Mouse (Mus musculus): ENCODE measurements around the gene Adamts20.

DNA sequence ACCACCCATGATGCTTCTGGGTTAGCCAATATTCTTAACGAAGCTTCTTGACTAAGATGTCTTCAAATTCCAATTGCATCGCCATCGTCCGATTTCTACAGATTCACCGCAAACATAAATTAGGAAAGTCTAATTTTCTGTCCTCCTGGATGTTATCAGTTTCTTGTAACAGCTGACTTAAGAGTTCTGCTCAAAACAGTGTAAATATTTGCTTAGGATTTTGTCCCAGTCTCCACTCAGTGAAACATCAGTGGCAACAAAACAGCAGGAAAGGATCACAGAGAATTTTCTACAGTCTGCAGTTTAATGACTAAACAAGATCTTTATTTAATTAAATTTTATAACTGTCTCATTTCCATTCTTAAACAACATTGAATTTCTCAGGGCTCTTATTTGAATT is 218.5 kb downstream of the Adamts20 start:
- TF ChIP-seq CTCF (IDR thresholded peaks at IDR 0.05; ENCODE audit: low read depth, low read length) (no peak), GATA1 (IDR thresholded peaks at IDR 0.05; ENCODE audit: borderline replicate concordance, low read length) (no peak), POLR2AphosphoS5 (IDR thresholded peaks at IDR 0.05; ENCODE audit: insufficient replicate concordance, low read depth, low read length) (no peak)
